Mouse (Mus musculus): ENCODE results near the gene Cenpf.

DNA sequence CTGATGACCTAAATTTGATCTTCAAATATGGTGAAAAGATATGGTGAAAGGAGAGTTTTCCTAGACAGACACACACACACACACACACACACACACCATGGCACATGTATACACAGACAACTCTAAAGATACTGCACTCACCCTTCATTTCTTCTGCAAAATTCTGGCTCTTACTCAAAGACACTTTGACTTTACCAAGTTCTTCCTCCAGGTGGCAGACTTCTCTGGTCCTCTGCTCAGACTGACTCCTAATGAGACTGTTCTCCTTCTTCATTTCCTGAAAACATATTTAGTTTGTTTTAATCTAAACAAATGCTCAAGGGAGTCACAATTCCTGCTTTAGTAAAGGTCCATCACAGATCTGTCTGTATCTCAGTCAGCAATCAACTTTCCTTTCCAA lies 26.0 kb downstream of the Cenpf start:
- no peak for TF ChIP-seq EP300 (IDR thresholded peaks at IDR 0.05; ENCODE audit: low read depth)
- peak; percentile 43; the same call in 1 of the 2 replicates for TF ChIP-seq CTCF (IDR thresholded peaks at IDR 0.05; ENCODE audit: low read depth)

Data from liver, embryonic 14.5 days (tissue).